Mouse (Mus musculus) layer of hippocampus, postnatal 10 days (tissue): ENCODE data around the gene Mecom. TPM values are rescaled to one million over a fixed set of nuclear protein-coding genes. Genes with fewer than 3 reads are reported as not detected.

ENCODE experiments used
- DNase-seq, 2 experiments: peaks; one replicate each; pipeline ENCODE4 v3.0.0; 2021; ENCODE audit warnings: low spot score in 2 of 2
- total RNA-seq, 2 experiments: library from RNA; stranded (reverse); gene quantifications; 2 replicates each; pipeline ENCODE4 v1.2.3; 2021

Mecom gene
- total RNA-seq, 2 experiments from 2014 or later = 6.5 to 6.8 TPM

GRCm38 (mm10) chr3:30366621-30367020, 181.2 kb downstream of the Mecom start:
- no peak for DNase-seq

GRCm38 (mm10) chr3:30361190-30361589, 186.6 kb downstream of the Mecom start:
- no peak for DNase-seq

GRCm38 (mm10) chr3:30353878-30354727, 193.7 kb downstream of the Mecom start:
- no peak for DNase-seq

- no peak for DNase-seq
Measured at GRCm38 (mm10) chr3:30349279-30349678, 198.5 kb downstream of the Mecom start.

- no peak for DNase-seq
Measured at GRCm38 (mm10) chr3:30344151-30344550, 203.7 kb downstream of the Mecom start.

GRCm38 (mm10) chr3:30332337-30332736, 215.5 kb downstream of the Mecom start:
- no peak for DNase-seq

- no peak for DNase-seq
Measured at GRCm38 (mm10) chr3:30330476-30330875, 217.3 kb downstream of the Mecom start.

GRCm38 (mm10) chr3:30330021-30330420, 217.8 kb downstream of the Mecom start:
- no peak for DNase-seq

GRCm38 (mm10) chr3:30314955-30315354, 232.9 kb downstream of the Mecom start:
- no peak for DNase-seq

- no peak for DNase-seq
Measured at GRCm38 (mm10) chr3:30308081-30308480, 239.7 kb downstream of the Mecom start.

- DNase-seq = no peak
Measured at GRCm38 (mm10) chr3:30307601-30308000, 240.2 kb downstream of the Mecom start.

- DNase-seq = no peak
Measured at GRCm38 (mm10) chr3:30306080-30306479, 241.7 kb downstream of the Mecom start.

GRCm38 (mm10) chr3:30299460-30299859, 248.3 kb downstream of the Mecom start:
- no peak for DNase-seq

GRCm38 (mm10) chr3:30294433-30294832, 253.4 kb downstream of the Mecom start:
- no peak for DNase-seq

- DNase-seq = no peak
Measured at GRCm38 (mm10) chr3:30286529-30286928, 261.3 kb downstream of the Mecom start.

GRCm38 (mm10) chr3:30284094-30284493, 263.7 kb downstream of the Mecom start:
- no peak for DNase-seq

- DNase-seq = no peak
Measured at GRCm38 (mm10) chr3:30283562-30283961, 264.2 kb downstream of the Mecom start.

GRCm38 (mm10) chr3:30277569-30277968, 270.2 kb downstream of the Mecom start:
- no peak for DNase-seq

- DNase-seq = no peak
Measured at GRCm38 (mm10) chr3:30276099-30276498, 271.7 kb downstream of the Mecom start.

GRCm38 (mm10) chr3:30269253-30269652, 278.6 kb downstream of the Mecom start:
- no peak for DNase-seq

GRCm38 (mm10) chr3:30260945-30261344, 286.9 kb downstream of the Mecom start:
- peak in 1 of 2 experiments; percentile 19 for DNase-seq

GRCm38 (mm10) chr3:30258421-30258820, 289.4 kb downstream of the Mecom start:
- no peak for DNase-seq

- DNase-seq = no peak
Measured at GRCm38 (mm10) chr3:30257776-30258175, 290.0 kb downstream of the Mecom start.
